Mouse (Mus musculus): ENCODE measurements at regions not wholly inside any gene's neighbourhood (a gene's known extent, or its start where the extent isn't known, plus 50 kb on each side); places are given as distances from the start of the nearest gene placed in this dataset.

DNA sequence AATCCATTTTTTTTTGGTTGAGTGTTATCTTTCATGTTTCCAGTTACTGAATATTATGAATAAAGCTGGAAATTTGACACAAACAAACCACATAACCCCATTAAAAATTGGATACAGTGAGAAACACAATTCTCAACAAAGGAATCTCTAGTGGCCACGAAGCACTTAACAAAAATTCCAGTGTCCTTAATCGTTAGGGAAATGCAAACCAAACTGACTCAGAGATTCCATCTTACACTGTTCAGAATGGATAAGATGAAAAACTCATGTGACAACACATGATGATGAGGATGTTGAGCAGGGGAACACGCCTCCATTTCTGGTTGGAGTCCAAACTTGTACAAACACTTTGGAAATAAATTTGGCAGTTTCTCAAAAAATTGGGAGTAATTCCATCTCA, 57.3 kb downstream of the Tktl2 start:
- TF ChIP-seq CTCF (IDR thresholded peaks at IDR 0.05): no peak
- intact Hi-C loops (cut with DNase I): no loop called here
- Histone ChIP-seq H3K4me3 (no peak overlapping the region), H3K27ac (no peak overlapping the region)
- DNase-seq (ENCODE audit: extremely low spot score in 1 of 2, low spot score in 2 of 2): no peak

DNA sequence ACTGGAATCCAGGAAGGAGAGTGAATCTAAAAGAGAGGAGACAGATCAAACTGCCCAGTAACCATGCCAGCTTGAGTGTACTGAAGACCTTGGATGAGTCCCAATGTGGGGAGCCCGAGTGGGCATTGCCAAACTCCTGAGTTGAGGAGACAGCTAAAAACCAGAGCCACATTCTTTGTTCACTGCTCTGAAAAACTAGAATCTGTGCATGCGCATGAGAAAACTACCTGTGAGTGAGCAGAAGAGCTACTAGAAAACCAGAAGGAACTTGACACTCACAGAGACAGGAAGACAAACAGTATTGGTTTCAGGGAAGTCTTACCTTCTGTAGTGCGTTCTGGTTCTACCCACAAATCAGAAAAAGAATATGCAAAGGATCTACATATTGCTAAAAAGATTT, 74.6 kb downstream of the Tktl2 start:
- intact Hi-C loops (cut with DNase I): no loop called here
- TF ChIP-seq CTCF (IDR thresholded peaks at IDR 0.05): no peak
- no peak for DNase-seq (ENCODE audit: extremely low spot score in 1 of 2, low spot score in 2 of 2)
- no peak overlapping the region for H3K4me3 ChIP-seq
- no peak overlapping the region for H3K27ac ChIP-seq

DNA sequence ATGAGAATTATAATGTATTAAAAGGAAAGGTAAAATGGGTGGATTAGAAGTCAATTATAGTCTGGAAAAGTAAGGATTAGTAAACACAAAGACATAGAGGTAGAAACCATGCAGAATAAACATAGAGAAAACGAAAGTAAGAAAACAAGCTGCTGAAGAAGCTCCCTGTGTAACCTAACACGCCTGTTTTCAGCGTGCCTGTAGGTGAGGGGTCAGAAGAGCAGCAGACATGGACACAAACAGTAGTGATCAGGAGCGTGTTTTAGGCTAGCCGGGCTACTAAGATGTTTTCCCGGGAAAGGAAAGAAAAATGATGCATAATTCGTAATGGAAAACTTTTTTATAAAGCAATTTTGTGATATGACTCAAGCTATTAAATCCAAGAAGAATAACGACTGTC, 75.3 kb downstream of the Tktl2 start:
- Histone ChIP-seq H3K27ac (no peak overlapping the region), H3K4me3 (no peak overlapping the region)
- intact Hi-C loops (cut with DNase I): no loop called here
- DNase-seq (ENCODE audit: extremely low spot score in 1 of 2, low spot score in 2 of 2): no peak
- no peak for TF ChIP-seq CTCF (IDR thresholded peaks at IDR 0.05)

DNA sequence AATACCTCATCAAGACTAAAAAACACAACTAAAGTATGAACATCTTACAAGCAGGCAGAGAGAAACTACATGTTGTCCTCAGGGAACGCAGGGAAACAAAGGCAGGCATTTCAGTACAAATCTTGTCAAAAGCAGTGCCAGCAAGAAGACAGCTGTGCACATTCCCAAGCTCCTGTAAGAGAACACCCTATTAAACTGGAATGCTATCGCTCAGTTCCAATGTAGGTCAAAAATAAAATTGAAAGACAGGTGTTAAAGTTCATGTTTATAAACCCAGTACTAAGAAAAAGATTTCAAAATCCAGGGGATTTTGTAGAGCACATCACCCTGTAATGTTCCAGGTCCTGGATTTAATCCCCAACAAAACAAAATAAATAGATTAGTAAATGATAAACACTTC, 75.7 kb downstream of the Tktl2 start:
- no peak for DNase-seq (ENCODE audit: extremely low spot score in 1 of 2, low spot score in 2 of 2)
- TF ChIP-seq CTCF (IDR thresholded peaks at IDR 0.05): no peak
- intact Hi-C loops (cut with DNase I): no loop called here
- Histone ChIP-seq H3K27ac (no peak overlapping the region), H3K4me3 (no peak overlapping the region)

DNA sequence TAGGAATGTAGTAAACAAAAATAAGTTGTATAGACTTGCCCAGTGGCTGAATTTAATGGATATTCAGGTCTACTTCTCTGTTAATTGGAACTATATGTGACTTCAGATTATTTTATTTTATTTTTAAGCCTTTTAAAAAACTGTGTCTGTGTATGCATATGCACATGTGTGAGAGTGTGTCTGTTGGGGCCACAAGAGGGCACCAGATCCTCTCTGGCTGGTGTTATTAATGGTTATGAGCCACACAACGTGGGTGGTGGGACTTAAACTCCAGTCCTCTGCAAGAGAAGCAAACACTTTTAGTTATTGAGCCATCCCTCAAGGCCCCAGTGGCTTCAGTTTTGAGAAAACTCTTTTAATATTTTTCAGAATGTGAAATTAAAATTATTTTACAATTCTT, 77.9 kb downstream of the Tktl2 start:
- intact Hi-C loops (cut with DNase I): no loop called here
- TF ChIP-seq CTCF (IDR thresholded peaks at IDR 0.05): no peak; the same call in 1 of the 2 replicates
- Histone ChIP-seq H3K4me3 (no peak overlapping the region), H3K27ac (no peak overlapping the region)
- no peak for DNase-seq (ENCODE audit: extremely low spot score in 1 of 2, low spot score in 2 of 2)

DNA sequence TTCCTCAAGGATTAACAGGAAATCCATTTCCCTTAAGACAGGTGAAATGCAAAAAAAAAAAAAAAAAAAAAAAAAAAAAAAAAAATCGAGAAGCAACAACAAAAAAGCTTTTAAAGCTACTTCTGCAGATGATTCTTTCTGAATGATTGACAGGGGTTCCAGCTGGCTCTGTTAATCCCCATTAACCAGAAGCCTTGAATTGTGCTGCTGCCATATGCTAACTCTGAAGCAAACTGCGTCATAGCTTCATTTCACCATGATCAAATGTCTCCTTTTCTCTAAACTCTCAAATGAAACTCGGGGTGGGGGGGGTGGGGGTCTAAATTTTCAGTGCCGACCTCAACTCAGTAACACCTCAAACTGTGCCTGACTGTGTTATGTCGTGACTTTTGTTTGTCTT, 80.7 kb downstream of the Npy5r start:
- TF ChIP-seq CTCF (IDR thresholded peaks at IDR 0.05): no peak
- no peak overlapping the region for H3K4me3 ChIP-seq
- DNase-seq (ENCODE audit: extremely low spot score in 1 of 2, low spot score in 2 of 2): no peak
- H3K27ac ChIP-seq: no peak overlapping the region
- intact Hi-C loops (cut with DNase I): no loop called here

DNA sequence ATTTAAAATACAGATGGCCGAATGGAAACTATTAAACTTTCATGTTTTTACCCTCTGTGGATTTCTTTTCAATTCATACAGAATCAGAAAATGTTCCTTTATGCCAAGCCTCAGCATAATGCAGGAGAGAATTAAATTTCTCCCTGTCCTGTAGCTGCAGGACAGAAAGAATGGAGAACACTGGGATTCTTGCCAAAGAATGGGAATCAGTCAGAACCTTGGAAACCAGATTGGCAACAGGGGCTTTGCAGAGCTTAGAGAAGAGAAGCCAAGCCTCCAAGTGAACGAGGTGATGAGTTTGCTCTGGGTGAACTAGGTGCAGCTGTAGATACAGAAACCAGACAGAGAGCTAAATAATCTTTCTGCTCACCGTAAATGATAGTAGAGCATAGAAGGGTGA, 64.6 kb downstream of the Npy5r start:
- no peak for TF ChIP-seq CTCF (IDR thresholded peaks at IDR 0.05)
- intact Hi-C loops (cut with DNase I): no loop called here
- no peak overlapping the region for H3K4me3 ChIP-seq
- no peak for DNase-seq (ENCODE audit: extremely low spot score in 1 of 2, low spot score in 2 of 2)
- no peak overlapping the region for H3K27ac ChIP-seq

DNA sequence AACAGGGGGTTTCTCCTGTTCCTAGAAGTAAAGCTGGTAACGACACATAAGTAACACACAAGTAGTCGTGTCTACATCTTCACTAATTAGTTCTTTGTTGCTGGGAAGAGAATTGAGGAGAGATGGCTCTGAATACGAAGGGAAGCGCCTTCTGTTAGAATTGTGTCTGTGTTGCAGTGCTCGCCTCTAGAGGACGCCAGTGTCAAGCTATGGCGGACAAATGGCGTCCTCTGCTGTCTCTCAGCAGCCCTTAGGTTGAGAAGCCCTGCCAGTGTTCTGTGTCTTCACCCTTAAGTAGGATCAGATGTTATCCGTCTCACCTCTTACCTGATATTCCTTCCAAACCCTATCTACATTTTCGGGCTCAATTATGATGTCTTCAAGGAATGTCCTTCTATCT, 64.1 kb downstream of the Npy5r start:
- H3K4me3 ChIP-seq: no peak overlapping the region
- intact Hi-C loops (cut with DNase I): no loop called here
- no peak overlapping the region for H3K27ac ChIP-seq
- TF ChIP-seq CTCF (IDR thresholded peaks at IDR 0.05): peak; percentile 6; the same call in 1 of the 2 replicates
- no peak for DNase-seq (ENCODE audit: extremely low spot score in 1 of 2, low spot score in 2 of 2)

Measured in left cerebral cortex, adult 2 months (tissue).